ENCODE assay signal across 8 mouse cellular contexts in genomic region chr4:128711455-128712135, GRCm38 (mm10). TPM values are rescaled to one million over a fixed set of nuclear protein-coding genes. Genes with fewer than 3 reads are reported as not detected.
DNase-seq lines count a peak whose midpoint lies in the region; ATAC-seq lines count a peak whose summit lies in the region.

No protein-coding gene starts in this region.

- H3K4me2 ChIP-seq in hindbrain, embryonic 13.5 days: peak overlapping the region; percentile 47

- H3K36me3 ChIP-seq in hindbrain, embryonic 13.5 days: peaks cover 32% of the 10 kb centered on the region

- peak overlapping the region; percentile 46 for H3K9ac ChIP-seq in hindbrain, embryonic 13.5 days

- H3K4me1 ChIP-seq in hindbrain, embryonic 13.5 days (replicated peaks): peaks cover 68% of the 10 kb centered on the region

- H3K4me3 ChIP-seq in hindbrain, embryonic 13.5 days: peak overlapping the region; percentile 12; the same call in 1 of the 2 replicates

- peak; percentile 37 for ATAC-seq in hindbrain, embryonic 13.5 days (ENCODE audit: low FRiP score)

- peak; percentile 99 for DNase-seq in NIH3T3 (ENCODE audit: low read depth)
- peak; percentile 97 to 98 for DNase-seq in cerebellum, postnatal 10 days
- peak; percentile 83 to 91 for DNase-seq in frontal cortex, postnatal 10 days (ENCODE audit: low spot score in 2 of 2)
- peak; percentile 77 to 90 for DNase-seq in layer of hippocampus, postnatal 25 days (ENCODE audit: extremely low spot score in 1 of 2, low spot score in 1 of 2)
- DNase-seq in lung, postnatal 25 days (ENCODE audit: low spot score): peak; percentile 94
- DNase-seq in retina, postnatal 1 day: peak; percentile 95
- DNase-seq in urinary bladder, adult 18-20 months (ENCODE audit: low spot score in 2 of 2): peak; percentile 83 to 87

- peak overlapping the region; percentile 66 for H3K27ac ChIP-seq in hindbrain, embryonic 13.5 days

- no peaks in the 10 kb centered on the region for H3K9me3 ChIP-seq in hindbrain, embryonic 13.5 days

- H3K27me3 ChIP-seq in hindbrain, embryonic 13.5 days: 0 out of 2 replicates have a peak, but pooled peaks cover 2% of the 10 kb centered on the region

- 5% methylated on average over 24 of the region's 24 CpGs for WGBS in hindbrain, embryonic 13.5 days

RNA-seq across cellular contexts. Expression of gene A3galt2, which starts 43.6 kb away (rescaled TPM):
- 0.38 and 0.53 TPM in 2 replicates for polyA plus RNA-seq in hindbrain, embryonic 13.5 days (2015; fragmentation: Nextera tagmentation; extraction: Ambion mirVana)
- total RNA-seq in layer of hippocampus, postnatal 25 days (2021): under 1 TPM; 0.12 to 0.14 TPM

RNA-seq across cellular contexts. Expression of gene Phc2, which starts 57.1 kb away (rescaled TPM):
- polyA plus RNA-seq in hindbrain, embryonic 13.5 days (2015; fragmentation: Nextera tagmentation; extraction: Ambion mirVana): 31.3 and 35.8 TPM in 2 replicates
- total RNA-seq in layer of hippocampus, postnatal 25 days (2021): 10 to 100 TPM; 93.8 to 95.1 TPM

Comparison
In these comparisons a context has a peak if more than half of its experiments do, and no peak if none do; other contexts are left out.
1. Peak in every context shown above with its lines: DNase-seq, ATAC-seq, H3K4me3 ChIP-seq and H3K27ac ChIP-seq.